Mouse (Mus musculus): ENCODE data around the gene Dph3.
A peak's percentile ranks its signal among the peaks of the same experiment; 100 is the strongest.
"Not testable (repeated sequence)": the region's sequence is repeated elsewhere in the genome, so short reads cannot be mapped to it uniquely, and the experiment has no call there.

Gene Dph3

GRCm38 (mm10) chr14:32085486-32086201 is at the start of gene Dph3:
Gene Dph3, minus strand, starts transcription at chr14:32085729.
- DNase-seq (ENCODE audit: low spot score), result peak; percentile 99

- no peak for DNase-seq (ENCODE audit: low spot score)
These were observed 48.8 kb upstream of the Dph3 start for GRCm38 (mm10) chr14:32134293-32134692.

- no peak for DNase-seq (ENCODE audit: low spot score)
These were observed 46.3 kb upstream of the Dph3 start for GRCm38 (mm10) chr14:32131836-32132235.

- DNase-seq (ENCODE audit: low spot score), result no peak
These were observed 42.9 kb upstream of the Dph3 start for GRCm38 (mm10) chr14:32128409-32128808.

- not testable (repeated sequence) for DNase-seq (ENCODE audit: low spot score)
These were observed 39.7 kb upstream of the Dph3 start for GRCm38 (mm10) chr14:32125256-32125655.

GRCm38 (mm10) chr14:32124261-32124660 is 38.7 kb upstream of the Dph3 start:
- no peak for DNase-seq (ENCODE audit: low spot score)

- DNase-seq (ENCODE audit: low spot score), result no peak
These were observed 36.4 kb upstream of the Dph3 start for GRCm38 (mm10) chr14:32121920-32122315.

GRCm38 (mm10) chr14:32120940-32121919 is 35.7 kb upstream of the Dph3 start:
- no peak for DNase-seq (ENCODE audit: low spot score)

GRCm38 (mm10) chr14:32112124-32112523 is 26.6 kb upstream of the Dph3 start:
- not testable (repeated sequence) for DNase-seq (ENCODE audit: low spot score)

GRCm38 (mm10) chr14:32106911-32107310 is 21.4 kb upstream of the Dph3 start:
- DNase-seq (ENCODE audit: low spot score), result no peak

GRCm38 (mm10) chr14:32105663-32106062 is 20.1 kb upstream of the Dph3 start:
- DNase-seq (ENCODE audit: low spot score), result no peak

- DNase-seq (ENCODE audit: low spot score), result no peak
These were observed 18.0 kb upstream of the Dph3 start for GRCm38 (mm10) chr14:32103556-32103955.

GRCm38 (mm10) chr14:32098951-32099350 is 13.4 kb upstream of the Dph3 start:
- no peak for DNase-seq (ENCODE audit: low spot score)

- DNase-seq (ENCODE audit: low spot score), result no peak
These were observed 12.2 kb upstream of the Dph3 start for GRCm38 (mm10) chr14:32097691-32098090.

- no peak for DNase-seq (ENCODE audit: low spot score)
These were observed 11.2 kb upstream of the Dph3 start for GRCm38 (mm10) chr14:32096740-32097139.

- no peak for DNase-seq (ENCODE audit: low spot score)
These were observed 10.1 kb upstream of the Dph3 start for GRCm38 (mm10) chr14:32095646-32096045.

GRCm38 (mm10) chr14:32093500-32094117 is 8.1 kb upstream of the Dph3 start:
- DNase-seq (ENCODE audit: low spot score), result no peak

GRCm38 (mm10) chr14:32093018-32093417 is 7.5 kb upstream of the Dph3 start:
- no peak for DNase-seq (ENCODE audit: low spot score)

- no peak for DNase-seq (ENCODE audit: low spot score)
These were observed 6.2 kb upstream of the Dph3 start for GRCm38 (mm10) chr14:32091704-32092103.

GRCm38 (mm10) chr14:32091124-32091523 is 5.6 kb upstream of the Dph3 start:
- DNase-seq (ENCODE audit: low spot score), result no peak

GRCm38 (mm10) chr14:32087584-32088248 is 2.2 kb upstream of the Dph3 start:
- DNase-seq (ENCODE audit: low spot score), result not testable (repeated sequence)

GRCm38 (mm10) chr14:32086226-32086625 is 697 bp upstream of the Dph3 start:
- DNase-seq (ENCODE audit: low spot score), result no peak

Measured in layer of hippocampus, adult 9-10 months (tissue).